Mouse (Mus musculus) ovary, postnatal 10 days (tissue): ENCODE measurements at regions not wholly inside any gene's neighbourhood (a gene's known extent, or its start where the extent isn't known, plus 50 kb on each side); places are given as distances from the start of the nearest gene placed in this dataset.

Experiments used
- DNase-seq: peaks from one replicate; pipeline ENCODE4 v3.0.0; 2022; ENCODE audit warnings: low spot score

- no peak for DNase-seq
Measured at GRCm38 (mm10) chr13:107074917-107075316, 53.0 kb upstream of the Kif2a start.

- no peak for DNase-seq
Measured at GRCm38 (mm10) chr13:107073039-107073620, 51.2 kb upstream of the Kif2a start.

- DNase-seq: no peak
Measured at GRCm38 (mm10) chr13:107072345-107073038, 50.6 kb upstream of the Kif2a start.
